Mouse (Mus musculus) embryonic facial prominence, embryonic 14.5 days (tissue): Measurements from ENCODE around the gene Zfp326. TPM values are rescaled to one million over a fixed set of nuclear protein-coding genes. Genes with fewer than 3 reads are reported as not detected.

Source experiments
- ATAC-seq: fragments of 200-750 bp; cut with Nextera tagmentation; 2 replicates; pipeline ENCODE4 v1.8.0; 2017; ENCODE audit warnings: low read depth, moderate number of reproducible peaks, moderate TSS enrichment
- DNase-seq: peaks from one replicate; pipeline ENCODE4 v3.0.0-alpha.2; 2015; ENCODE audit warnings: low spot score
- H3K27ac ChIP-seq: fragments of 300-500 bp; sonication (generic); replicated peaks from 2 replicates; pipeline ENCODE4 v1.5.1; 2014; ENCODE audit warnings: low read depth, mild to moderate bottlenecking, low read length, moderate library complexity
- H3K27me3 ChIP-seq: fragments of 300-500 bp; sonication (generic); replicated peaks from 2 replicates; pipeline ENCODE4 v1.6.1; 2014; ENCODE audit warnings: low read length; ENCODE audit not compliant: control insufficient read depth, insufficient read depth
- H3K36me3 ChIP-seq: fragments of 300-500 bp; sonication (generic); 2 replicates; pipeline ENCODE4 v1.6.1; 2014; ENCODE audit warnings: low read length, mixed read lengths; ENCODE audit not compliant: control insufficient read depth, insufficient read depth
- H3K4me1 ChIP-seq: fragments of 300-500 bp; sonication (generic); 2 replicates; pipeline ENCODE4 v1.6.1; 2014; ENCODE audit warnings: antibody characterized with exemption, low read length; ENCODE audit not compliant: control insufficient read depth, insufficient read depth
- H3K4me2 ChIP-seq: fragments of 300-500 bp; sonication (generic); 2 replicates; pipeline ENCODE4 v1.6.1; 2014; ENCODE audit warnings: low read depth, mild to moderate bottlenecking, low read length, moderate library complexity, mixed read lengths
- H3K4me3 ChIP-seq: fragments of 300-500 bp; sonication (generic); 2 replicates; pipeline ENCODE4 v1.5.1; 2014; ENCODE audit warnings: low read depth, mild to moderate bottlenecking, low read length
- H3K9ac ChIP-seq: fragments of 300-500 bp; sonication (generic); 2 replicates; pipeline ENCODE4 v1.6.1; 2014; ENCODE audit warnings: low read depth, mild to moderate bottlenecking, low read length, moderate library complexity, mixed read lengths
- H3K9me3 ChIP-seq: fragments of 300-500 bp; sonication (generic); 2 replicates; pipeline ENCODE4 v1.6.1; 2016; ENCODE audit warnings: low read length; ENCODE audit not compliant: control insufficient read depth
- WGBS: fragments of 180-500 bp; shearing (Covaris S2); extraction: QIAGEN DNeasy Blood & Tissue Kit; methylation state at CpG from one replicate; pipeline ENCODE4 v1.1.7; 2014; 5-methylcytosine and 5-hydroxymethylcytosine counted together
- polyA plus RNA-seq: library from polyadenylated mRNA; unstranded; fragments of >200 nt; fragmentation: Nextera tagmentation; extraction: Ambion mirVana; gene quantifications from 2 replicates; pipeline ENCODE4 v1.2.1, GENCODE M21; 2014

Gene Zfp326
- polyA plus RNA-seq = 32.6 and 34.6 TPM in 2 replicates

DNA sequence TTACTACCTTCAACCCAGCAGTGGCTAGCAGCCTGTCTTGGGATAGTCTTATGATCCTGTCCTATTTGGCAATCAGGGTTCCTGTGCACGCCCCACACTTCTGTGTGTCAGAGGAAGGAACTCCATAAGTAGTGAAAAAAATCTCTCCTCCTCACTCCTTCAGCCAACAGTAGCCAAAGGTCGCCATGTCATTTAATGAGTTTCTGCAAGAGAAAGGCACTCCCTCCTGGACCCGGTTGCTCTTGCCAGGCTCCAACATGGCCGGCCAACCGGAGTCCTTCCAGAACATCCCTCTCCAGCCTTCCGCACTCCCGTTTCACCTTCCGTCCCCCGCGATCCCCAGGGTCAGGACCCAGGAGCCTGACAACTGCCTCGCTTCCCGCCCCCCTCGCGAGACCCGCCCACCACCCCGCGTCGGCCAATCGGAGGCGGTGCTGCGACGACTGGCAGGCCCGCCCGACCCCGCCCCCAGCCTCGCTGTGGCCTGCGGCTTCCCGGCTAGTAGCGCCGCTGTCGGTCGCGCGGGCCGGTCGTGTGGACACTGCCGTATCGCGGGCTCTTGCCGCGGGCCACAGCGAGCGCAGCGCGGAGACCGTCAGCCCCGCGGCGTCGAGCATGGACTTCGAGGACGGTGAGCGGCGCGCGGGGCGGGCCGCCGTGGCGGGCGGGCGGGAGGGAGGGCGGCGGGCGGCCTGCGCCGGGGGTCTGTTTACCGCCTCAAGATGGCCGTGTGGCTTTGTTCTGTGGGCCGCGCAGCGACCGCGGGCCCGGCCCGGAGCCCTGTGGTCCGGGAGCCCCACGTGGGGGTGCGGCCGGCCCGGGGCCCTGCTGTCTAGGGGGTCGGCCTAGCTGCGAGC, at the start of gene Zfp326:
Gene Zfp326 (plus strand): TSS at position 498 of the 857 bp plus-strand sequence.
- H3K4me2 ChIP-seq = peak within 1 kb of the TSS; percentile 79
- H3K27ac ChIP-seq = peak within 1 kb of the TSS; percentile 91
- no peaks in the 10 kb centered on the region for H3K36me3 ChIP-seq
- H3K9me3 ChIP-seq = no peaks in the 10 kb centered on the region
- peak within 1 kb of the TSS; percentile 98 for H3K9ac ChIP-seq
- no peaks in the 10 kb centered on the region for H3K27me3 ChIP-seq
- peak; percentile 95 for ATAC-seq
- peak; percentile 93 for DNase-seq
- WGBS = under 1% methylated on average over 19 of the region's 83 CpGs
- peaks cover 20% of the 10 kb centered on the region for H3K4me1 ChIP-seq
- H3K4me3 ChIP-seq = peak within 1 kb of the TSS; percentile 95

DNA sequence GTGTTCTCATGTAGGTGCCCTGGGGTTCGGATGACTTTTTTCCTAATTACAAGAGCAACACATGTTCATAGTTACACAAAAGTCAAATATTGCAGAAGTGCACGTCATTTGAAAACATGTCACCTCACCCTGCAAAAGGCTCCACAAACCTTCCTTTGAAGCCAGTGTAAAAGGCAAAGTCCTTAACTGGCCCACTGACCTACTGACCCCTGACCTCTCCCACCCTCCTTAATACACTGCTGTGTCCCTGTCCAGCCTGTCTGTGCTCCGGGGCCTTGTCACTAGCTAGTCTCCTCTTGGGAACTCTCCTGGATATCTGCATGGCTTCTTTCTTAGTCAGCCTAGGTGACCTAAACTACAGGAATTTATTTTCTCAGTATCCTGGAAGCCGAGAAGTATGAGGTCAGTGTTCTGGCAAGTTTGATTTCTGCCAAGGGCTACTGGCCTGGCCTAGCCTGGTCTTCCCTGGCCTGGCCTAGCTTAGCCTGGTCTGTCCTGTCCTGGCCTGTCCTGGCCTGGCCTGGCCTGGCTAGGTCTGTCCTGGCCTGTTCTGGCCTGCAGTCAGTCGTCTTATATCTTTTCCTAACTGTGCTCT, 49.4 kb upstream of the Zfp326 start:
- Histone ChIP-seq H3K27me3 (no peaks in the 10 kb centered on the region), H3K4me1 (peaks cover 9% of the 10 kb centered on the region), H3K4me3 (no peak overlapping the region), H3K4me2 (no peak overlapping the region), H3K36me3 (no peaks in the 10 kb centered on the region), H3K27ac (no peak overlapping the region), H3K9me3 (no peaks in the 10 kb centered on the region), H3K9ac (no peak overlapping the region)
- DNase-seq (no peak), ATAC-seq (no peak)
- 56% methylated on average over 5 of the region's 5 CpGs for WGBS

- ATAC-seq (no peak), DNase-seq (no peak)
- Histone ChIP-seq H3K4me1 (peaks cover 4% of the 10 kb centered on the region), H3K9me3 (no peaks in the 10 kb centered on the region), H3K4me2 (no peak overlapping the region), H3K27ac (no peak overlapping the region), H3K4me3 (no peak overlapping the region), H3K9ac (no peak overlapping the region), H3K27me3 (no peaks in the 10 kb centered on the region), H3K36me3 (no peaks in the 10 kb centered on the region)
- WGBS = 91% methylated on average over 3 of the region's 3 CpGs
These were observed 48.3 kb upstream of the Zfp326 start for GRCm38 (mm10) chr5:105828050-105828449.

GRCm38 (mm10) chr5:105829008-105829586, 47.3 kb upstream of the Zfp326 start:
- H3K27ac ChIP-seq = no peak overlapping the region
- H3K4me1 ChIP-seq = no peaks in the 10 kb centered on the region
- 30% methylated on average over 7 of the region's 7 CpGs for WGBS
- H3K36me3 ChIP-seq = no peaks in the 10 kb centered on the region
- no peak overlapping the region for H3K4me3 ChIP-seq
- no peak for DNase-seq
- ATAC-seq = no peak
- H3K9ac ChIP-seq = no peak overlapping the region
- no peak overlapping the region for H3K4me2 ChIP-seq
- no peaks in the 10 kb centered on the region for H3K27me3 ChIP-seq
- H3K9me3 ChIP-seq = no peaks in the 10 kb centered on the region

- Histone ChIP-seq H3K9ac (no peak overlapping the region), H3K27ac (no peak overlapping the region), H3K4me1 (no peaks in the 10 kb centered on the region), H3K4me2 (no peak overlapping the region), H3K4me3 (no peak overlapping the region), H3K36me3 (no peaks in the 10 kb centered on the region), H3K27me3 (no peaks in the 10 kb centered on the region), H3K9me3 (no peaks in the 10 kb centered on the region)
- 56% methylated on average over 7 of the region's 7 CpGs for WGBS
- peak; percentile 24 for DNase-seq
- ATAC-seq = no peak
These were observed 44.2 kb upstream of the Zfp326 start for GRCm38 (mm10) chr5:105832140-105832539.

DNA sequence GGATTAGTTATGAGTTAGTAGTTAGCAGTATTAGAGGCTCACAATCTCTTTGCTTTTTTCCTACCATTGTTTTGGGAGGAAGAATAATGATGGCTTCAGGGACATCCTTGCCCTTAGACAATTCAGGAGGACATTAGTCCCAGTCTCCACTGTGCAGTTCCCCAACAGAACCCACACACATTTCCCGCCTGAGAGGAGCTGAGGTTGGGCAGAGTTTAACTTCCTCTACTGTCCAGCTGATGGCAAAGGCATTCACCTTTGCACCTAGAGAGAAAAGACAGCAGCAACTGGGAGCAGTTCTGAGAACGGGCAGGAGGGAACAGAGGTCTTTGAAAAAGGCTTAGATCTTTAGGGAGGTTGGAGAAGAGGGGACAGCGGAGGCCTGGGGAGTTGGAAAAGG, 42.4 kb upstream of the Zfp326 start:
- WGBS = 65% methylated on average over 3 of the region's 3 CpGs
- H3K27ac ChIP-seq = no peak overlapping the region
- no peak for DNase-seq
- H3K36me3 ChIP-seq = no peaks in the 10 kb centered on the region
- H3K27me3 ChIP-seq = no peaks in the 10 kb centered on the region
- H3K4me1 ChIP-seq = no peaks in the 10 kb centered on the region
- no peaks in the 10 kb centered on the region for H3K9me3 ChIP-seq
- no peak overlapping the region for H3K9ac ChIP-seq
- no peak overlapping the region for H3K4me2 ChIP-seq
- no peak for ATAC-seq
- no peak overlapping the region for H3K4me3 ChIP-seq

GRCm38 (mm10) chr5:105836006-105836405, 40.4 kb upstream of the Zfp326 start:
- no peak overlapping the region for H3K27ac ChIP-seq
- 68% methylated on average over 9 of the region's 9 CpGs for WGBS

GRCm38 (mm10) chr5:105839740-105840310, 36.5 kb upstream of the Zfp326 start:
- 72% methylated on average over 13 of the region's 13 CpGs for WGBS
- no peaks in the 10 kb centered on the region for H3K9me3 ChIP-seq
- no peak overlapping the region for H3K27ac ChIP-seq
- no peak overlapping the region for H3K4me3 ChIP-seq
- no peaks in the 10 kb centered on the region for H3K4me1 ChIP-seq
- no peak overlapping the region for H3K9ac ChIP-seq
- no peak overlapping the region for H3K4me2 ChIP-seq
- DNase-seq (no peak), ATAC-seq (no peak)
- H3K27me3 ChIP-seq = no peaks in the 10 kb centered on the region
- no peaks in the 10 kb centered on the region for H3K36me3 ChIP-seq

More at GRCm38 (mm10) chr5:105836006-105836405, 40.4 kb upstream of the Zfp326 start:
- no peaks in the 10 kb centered on the region for H3K36me3 ChIP-seq
- no peak overlapping the region for H3K4me2 ChIP-seq
- H3K4me3 ChIP-seq = no peak overlapping the region
- H3K9me3 ChIP-seq = no peaks in the 10 kb centered on the region
- no peaks in the 10 kb centered on the region for H3K27me3 ChIP-seq
- no peaks in the 10 kb centered on the region for H3K4me1 ChIP-seq
- ATAC-seq = no peak
- no peak for DNase-seq
- no peak overlapping the region for H3K9ac ChIP-seq
